Mouse (Mus musculus) limb, embryonic 14.5 days (tissue): Measurements from ENCODE around the gene Chrm4. TPM values are rescaled to one million over a fixed set of nuclear protein-coding genes. Genes with fewer than 3 reads are reported as not detected.
A peak's percentile ranks its signal among the peaks of the same experiment; 100 is the strongest.

Experiments used
- ATAC-seq: fragments of 200-750 bp; cut with Nextera tagmentation; 2 replicates; pipeline ENCODE4 v1.8.0; 2017; ENCODE audit warnings: low read depth, moderate number of reproducible peaks, moderate TSS enrichment; ENCODE audit not compliant: low FRiP score
- DNase-seq: peaks from one replicate; pipeline ENCODE4 v3.0.0-alpha.2; 2015; ENCODE audit warnings: low spot score
- H3K27ac ChIP-seq: fragments of 300-500 bp; sonication (generic); replicated peaks from 2 replicates; pipeline ENCODE4 v1.5.1; 2014; ENCODE audit warnings: low read depth, mild to moderate bottlenecking, low read length, moderate library complexity, mixed read lengths
- H3K27me3 ChIP-seq: fragments of 300-500 bp; sonication (generic); 2 replicates; pipeline ENCODE4 v1.6.1; 2014; ENCODE audit warnings: low read length, mixed read lengths; ENCODE audit not compliant: control insufficient read depth, insufficient read depth
- H3K36me3 ChIP-seq: fragments of 300-500 bp; sonication (generic); 2 replicates; pipeline ENCODE4 v1.6.1; 2014; ENCODE audit warnings: mild to moderate bottlenecking, low read length, moderate library complexity, mixed read lengths; ENCODE audit not compliant: control insufficient read depth, insufficient read depth
- H3K4me1 ChIP-seq: fragments of 300-500 bp; sonication (generic); 2 replicates; pipeline ENCODE4 v1.6.1; 2014; ENCODE audit warnings: antibody characterized with exemption, low read length, mixed read lengths; ENCODE audit not compliant: control insufficient read depth, insufficient read depth
- H3K4me2 ChIP-seq: fragments of 300-500 bp; sonication (generic); replicated peaks from 2 replicates; pipeline ENCODE4 v1.6.1; 2014; ENCODE audit warnings: low read depth, mild to moderate bottlenecking, low read length, moderate library complexity; ENCODE audit not compliant: severe bottlenecking
- H3K4me3 ChIP-seq: fragments of 300-500 bp; sonication (generic); replicated peaks from 2 replicates; pipeline ENCODE4 v1.5.1; 2014; ENCODE audit warnings: low read length
- H3K9ac ChIP-seq: fragments of 300-500 bp; sonication (generic); 2 replicates; pipeline ENCODE4 v1.6.1; 2014; ENCODE audit warnings: mild to moderate bottlenecking, low read depth, low read length, moderate library complexity; ENCODE audit not compliant: severe bottlenecking
- H3K9me3 ChIP-seq: fragments of 300-500 bp; sonication (generic); 2 replicates; pipeline ENCODE4 v1.6.1; 2016; ENCODE audit warnings: low read length; ENCODE audit not compliant: control insufficient read depth
- POLR2A ChIP-seq: fragments of 200-500 bp; IDR thresholded peaks from 2 replicates; pipeline ENCODE4 v1.8.0; 2012; ENCODE audit warnings: inconsistent platforms, mild to moderate bottlenecking, moderate library complexity, borderline replicate concordance; ENCODE audit not compliant: insufficient read depth, insufficient read length; ENCODE audit errors: extremely low read depth
- WGBS: fragments of 180-500 bp; shearing (Covaris S2); extraction: QIAGEN DNeasy Blood & Tissue Kit; methylation state at CpG from one replicate; pipeline ENCODE4 v1.1.7; 2014; 5-methylcytosine and 5-hydroxymethylcytosine counted together
- polyA plus RNA-seq, 2 experiments: library from polyadenylated mRNA; depleted of rRNA in 1 of 2; stranded (reverse) in 1 of 2; unstranded in 1 of 2; fragments of >200 nt; fragmentation: Nextera tagmentation in 1 of 2; extraction: Ambion mirVana in 1 of 2; gene quantifications; 2 replicates each; pipeline versions ENCODE4 v1.2.1 to v1.2.3; 2012 to 2014

Gene Chrm4
- polyA plus RNA-seq, 2 experiments = 0.17 to 0.47 TPM

GRCm38 (mm10) chr2:91904618-91905307 is 22.3 kb upstream of the Chrm4 start:
- DNase-seq (peak; percentile 48), ATAC-seq (0 out of 2 replicates have a peak, but pooled peaks have one; percentile 34)
- Histone ChIP-seq H3K9me3 (no peaks in the 10 kb centered on the region), H3K36me3 (peaks cover 31% of the 10 kb centered on the region), H3K4me1 (no peaks in the 10 kb centered on the region), H3K9ac (no peak overlapping the region), H3K27me3 (no peaks in the 10 kb centered on the region), H3K27ac (no peak overlapping the region), H3K4me2 (no peak overlapping the region), H3K4me3 (no peak overlapping the region)
- 65% methylated on average over 5 of the region's 5 CpGs for WGBS
- no peak for TF ChIP-seq POLR2A

GRCm38 (mm10) chr2:91906141-91906540 is 20.9 kb upstream of the Chrm4 start:
- Histone ChIP-seq H3K36me3 (peaks cover 36% of the 10 kb centered on the region), H3K4me1 (no peaks in the 10 kb centered on the region)
- 90% methylated on average over 2 of the region's 2 CpGs for WGBS

GRCm38 (mm10) chr2:91912616-91913015 is 14.4 kb upstream of the Chrm4 start:
- H3K4me1 ChIP-seq = no peaks in the 10 kb centered on the region
- H3K4me2 ChIP-seq = no peak overlapping the region
- no peaks in the 10 kb centered on the region for H3K9me3 ChIP-seq
- no peaks in the 10 kb centered on the region for H3K27me3 ChIP-seq
- ATAC-seq = no peak
- H3K9ac ChIP-seq = no peak overlapping the region
- H3K27ac ChIP-seq = no peak overlapping the region
- H3K4me3 ChIP-seq = no peak overlapping the region
- H3K36me3 ChIP-seq = peaks cover 82% of the 10 kb centered on the region
- no peak for TF ChIP-seq POLR2A
- 66% methylated on average over 3 of the region's 3 CpGs for WGBS
- DNase-seq = no peak

More at GRCm38 (mm10) chr2:91906141-91906540, 20.9 kb upstream of the Chrm4 start:
- no peak overlapping the region for H3K4me3 ChIP-seq
- H3K27ac ChIP-seq = no peak overlapping the region
- H3K4me2 ChIP-seq = no peak overlapping the region
- DNase-seq (peak; percentile 17), ATAC-seq (no peak)
- H3K27me3 ChIP-seq = no peaks in the 10 kb centered on the region
- no peak overlapping the region for H3K9ac ChIP-seq
- no peak for TF ChIP-seq POLR2A
- no peaks in the 10 kb centered on the region for H3K9me3 ChIP-seq

GRCm38 (mm10) chr2:91913328-91914110 is 13.5 kb upstream of the Chrm4 start:
- peaks cover 92% of the 10 kb centered on the region for H3K36me3 ChIP-seq
- H3K27ac ChIP-seq = no peak overlapping the region
- H3K9ac ChIP-seq = no peak overlapping the region
- no peaks in the 10 kb centered on the region for H3K4me1 ChIP-seq
- ATAC-seq (no peak), DNase-seq (no peak)
- H3K4me2 ChIP-seq = no peak overlapping the region
- H3K27me3 ChIP-seq = no peaks in the 10 kb centered on the region
- no peak for TF ChIP-seq POLR2A
- H3K4me3 ChIP-seq = no peak overlapping the region
- WGBS = 91% methylated on average over 7 of the region's 7 CpGs
- H3K9me3 ChIP-seq = no peaks in the 10 kb centered on the region

GRCm38 (mm10) chr2:91916346-91916977 is 10.6 kb upstream of the Chrm4 start:
- Histone ChIP-seq H3K36me3 (peaks cover 74% of the 10 kb centered on the region), H3K27me3 (peaks cover 12% of the 10 kb centered on the region), H3K4me1 (peaks cover 6% of the 10 kb centered on the region; the same call in 1 of the 2 replicates), H3K4me2 (no peak overlapping the region), H3K27ac (no peak overlapping the region), H3K4me3 (no peak overlapping the region), H3K9me3 (no peaks in the 10 kb centered on the region), H3K9ac (no peak overlapping the region)
- DNase-seq (no peak), ATAC-seq (no peak)
- TF ChIP-seq POLR2A = no peak
- WGBS = 93% methylated on average over 7 of the region's 7 CpGs
